Mouse (Mus musculus) induced T-regulatory cell, adult 2 months (primary cell): ENCODE measurements around the gene Exoc3l.

Experiments used
- DNase-seq: peaks from one replicate; pipeline ENCODE4 v3.0.0-alpha.2; 2012; ENCODE audit warnings: low read depth

Exoc3l gene

DNA sequence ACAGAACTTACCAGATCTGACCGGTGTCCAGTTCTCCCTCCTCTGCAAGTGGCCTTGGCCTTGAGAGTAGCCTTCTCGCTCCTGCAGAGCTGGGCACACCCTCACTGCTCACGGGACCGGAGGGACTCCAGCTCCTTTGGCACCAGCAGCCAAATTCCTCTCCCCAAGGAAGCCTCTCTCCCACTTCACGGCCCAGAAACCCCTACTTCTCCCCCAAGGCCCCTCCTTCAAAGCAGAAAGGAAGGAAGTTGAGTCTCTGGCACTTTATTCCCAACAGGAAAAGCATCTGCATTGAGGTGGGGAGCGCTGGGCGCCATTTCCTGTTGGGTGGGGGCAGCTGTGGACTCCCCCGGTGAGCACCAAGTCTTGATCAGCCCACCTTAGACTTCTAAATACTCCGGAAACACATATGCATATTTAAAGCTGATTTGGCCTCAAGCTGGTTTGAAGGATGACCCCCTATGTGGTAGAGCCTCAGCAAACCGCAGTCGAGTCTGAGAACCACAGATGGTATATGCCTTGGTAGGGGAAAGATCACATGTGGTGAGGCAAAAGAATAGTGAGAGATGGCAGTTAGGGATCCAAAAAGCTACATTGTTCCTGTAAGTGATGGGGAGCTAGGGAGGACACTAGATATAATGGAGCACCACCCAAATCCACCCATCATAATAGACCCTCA is at the start of gene Exoc3l:
Gene Exoc3l (minus strand): TSS at position 207 of the 679 bp plus-strand sequence.
- peak; percentile 23 for DNase-seq

DNA sequence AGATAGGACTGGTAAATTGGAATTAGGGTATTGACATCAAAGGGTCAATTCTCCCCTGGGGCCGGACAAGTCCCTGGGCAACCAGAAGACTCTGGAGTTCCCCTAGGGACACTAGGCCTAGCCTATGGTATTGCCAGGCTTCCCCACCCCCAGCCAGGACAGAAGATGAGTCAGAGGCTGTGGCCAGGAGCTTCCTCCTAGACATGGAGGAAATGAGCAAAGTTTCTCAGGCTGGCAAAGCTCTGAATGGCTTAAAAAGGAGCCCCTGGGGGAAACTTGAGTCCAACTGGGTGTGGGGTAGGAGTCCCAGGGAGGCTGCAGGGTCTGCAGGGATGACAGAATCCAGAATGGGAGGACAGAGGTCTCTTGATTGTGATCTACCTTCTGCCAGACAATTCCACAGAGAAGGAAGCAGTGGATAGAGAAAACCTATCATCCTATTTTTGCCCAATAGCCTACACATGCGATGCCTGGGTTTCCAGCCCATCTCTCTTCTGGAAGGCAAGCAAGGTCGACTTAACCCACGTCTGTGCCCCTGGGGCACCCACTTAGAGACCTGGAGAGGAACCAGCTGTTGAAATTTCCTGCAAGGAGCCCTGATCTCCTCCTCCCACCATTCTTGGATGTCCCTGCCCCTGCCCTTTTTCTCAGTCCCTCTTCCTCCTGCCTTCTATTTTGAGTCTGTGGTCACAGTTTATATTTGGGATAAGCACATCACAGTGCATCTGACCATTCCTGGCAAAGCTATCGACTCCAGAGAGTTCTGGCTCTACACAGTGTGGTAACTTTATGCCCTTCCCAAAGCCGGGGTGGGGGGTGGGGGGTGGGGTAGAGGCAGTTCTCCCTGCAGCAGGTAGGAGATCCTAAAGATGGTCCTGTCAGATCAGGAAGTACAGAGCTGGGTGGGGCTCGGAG is 49.4 kb upstream of the Exoc3l start:
- peak; percentile 19 for DNase-seq

- DNase-seq, result no peak
Observed at GRCm38 (mm10) chr8:105343791-105344574, 48.1 kb upstream of the Exoc3l start.

DNA sequence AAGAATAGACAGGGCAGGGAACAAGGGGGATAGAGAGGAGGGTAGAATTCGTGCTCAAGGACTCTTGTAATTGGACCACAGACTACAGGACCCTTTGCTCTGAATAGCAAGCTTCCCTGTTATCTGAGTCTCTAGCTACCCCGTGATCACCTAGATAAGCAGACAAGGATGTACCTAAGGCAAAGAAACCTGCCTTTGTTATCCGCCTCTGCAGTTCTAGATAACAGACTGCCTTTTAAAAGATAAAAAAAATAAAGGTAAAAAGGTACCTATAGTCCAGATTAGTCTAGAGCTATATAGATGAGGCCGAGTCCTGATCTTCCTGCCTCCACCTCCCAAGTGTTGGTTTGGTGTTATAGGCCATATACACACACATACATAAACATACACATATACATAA is 46.9 kb upstream of the Exoc3l start:
- DNase-seq, result no peak

DNA sequence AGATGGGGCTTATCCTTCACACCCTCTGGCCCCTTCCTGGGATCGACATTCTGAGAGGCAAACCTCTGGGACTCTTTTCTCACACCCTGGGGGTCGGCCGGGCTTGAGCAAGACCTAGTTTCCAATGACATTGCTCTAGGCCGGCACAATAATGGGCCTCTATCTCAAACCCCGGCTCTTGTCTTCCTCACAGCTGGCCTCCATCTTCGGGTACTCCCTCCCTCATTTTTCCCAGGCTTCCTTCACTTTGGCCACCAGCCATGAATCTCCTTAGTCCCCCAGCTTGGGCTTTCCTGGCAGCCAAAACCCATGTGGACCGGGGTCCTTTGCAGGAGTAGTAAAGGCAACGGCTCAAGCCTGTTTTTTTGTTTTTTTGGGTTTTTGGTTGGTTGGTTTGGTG is 45.5 kb upstream of the Exoc3l start:
- no peak for DNase-seq

- no peak for DNase-seq
Observed at GRCm38 (mm10) chr8:105339886-105340635, 44.2 kb upstream of the Exoc3l start.

DNA sequence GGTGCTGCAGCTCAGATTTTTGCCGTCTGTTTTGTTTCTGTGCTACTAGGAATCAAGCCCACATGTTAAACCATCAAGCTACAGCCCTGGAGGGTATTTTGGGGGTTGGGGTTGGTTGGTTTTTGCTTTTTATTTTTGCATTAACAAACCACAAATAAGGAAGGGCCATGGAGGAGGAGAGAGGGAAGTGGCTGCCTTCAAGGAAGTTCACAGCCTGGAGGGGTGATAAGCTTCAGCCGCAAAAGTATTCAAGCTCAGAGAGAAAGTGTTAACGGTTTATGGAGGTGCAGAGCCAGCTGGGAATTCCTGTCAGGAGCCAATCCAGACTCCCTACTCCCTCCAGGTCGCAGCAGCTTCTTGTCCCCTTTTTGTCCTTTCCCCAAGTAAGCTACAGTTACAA is 43.1 kb upstream of the Exoc3l start:
- no peak for DNase-seq

DNA sequence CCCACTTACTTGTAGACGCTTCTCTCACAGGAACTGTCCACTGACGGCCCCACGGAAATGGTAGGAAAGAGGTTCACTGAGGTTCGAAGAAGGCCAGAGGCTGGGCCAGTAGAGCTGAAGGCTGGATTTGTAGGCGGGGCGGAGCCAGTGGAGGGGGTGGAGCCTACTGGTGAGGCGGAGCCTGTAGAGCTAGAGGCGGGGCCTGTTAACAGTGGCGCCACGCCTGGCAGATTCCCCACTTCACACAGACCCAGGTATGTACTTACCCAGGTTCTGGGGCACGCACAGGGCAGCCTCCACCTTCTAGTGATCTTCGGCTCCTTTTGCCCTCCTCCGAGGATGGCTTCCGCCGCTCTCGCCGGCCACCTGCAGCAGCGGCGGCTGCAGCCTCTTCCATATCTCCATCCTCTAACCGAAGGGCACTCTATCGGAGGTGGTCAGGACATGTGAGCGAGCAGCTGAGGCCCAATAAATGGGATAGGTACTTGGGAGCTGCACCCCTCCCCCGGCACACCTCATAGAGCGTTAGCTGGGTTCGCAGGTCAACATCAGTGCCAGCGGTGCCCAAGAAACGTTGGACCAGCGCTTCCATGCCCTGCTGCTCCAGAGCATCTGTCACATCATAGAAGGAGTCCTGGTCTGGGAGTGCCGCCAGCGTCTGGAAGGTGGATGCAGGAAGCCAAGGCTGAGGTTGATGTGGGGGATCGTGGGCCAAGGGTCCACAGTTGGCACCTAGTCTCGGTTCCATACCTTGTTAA is 40.7 kb upstream of the Exoc3l start:
- no peak for DNase-seq

GRCm38 (mm10) chr8:105332523-105332922 is 36.6 kb upstream of the Exoc3l start:
- no peak for DNase-seq

GRCm38 (mm10) chr8:105331931-105332330 is 36.0 kb upstream of the Exoc3l start:
- DNase-seq, result no peak

- no peak for DNase-seq
Observed at GRCm38 (mm10) chr8:105331469-105331868, 35.6 kb upstream of the Exoc3l start.

- no peak for DNase-seq
Observed at GRCm38 (mm10) chr8:105330325-105330724, 34.4 kb upstream of the Exoc3l start.

DNA sequence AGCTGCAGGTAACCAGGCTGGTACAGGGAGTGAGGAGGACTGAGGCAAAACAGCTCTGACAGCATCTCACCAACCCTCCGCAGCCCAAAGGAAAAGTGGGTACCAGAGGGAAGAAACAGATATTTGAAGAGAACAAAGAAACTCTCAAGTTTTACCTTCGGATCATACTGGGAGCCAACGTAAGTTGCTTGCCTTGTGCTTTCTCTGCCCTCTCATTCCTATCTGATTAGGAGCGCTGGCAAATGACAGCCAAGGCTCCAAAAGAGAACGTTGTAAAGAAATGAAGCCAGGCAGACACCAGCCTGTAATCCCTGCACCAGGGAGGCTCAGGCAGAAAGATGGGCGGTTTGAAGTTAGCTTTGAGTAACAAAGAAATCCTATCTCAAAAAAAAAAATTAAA is 31.1 kb upstream of the Exoc3l start:
- no peak for DNase-seq

- peak; percentile 98 for DNase-seq
Observed at GRCm38 (mm10) chr8:105326141-105326672, 30.3 kb upstream of the Exoc3l start, which contains the start of the genes Lrrc29 and Tmem208. Gene Lrrc29 (minus strand): TSS chr8:105326278. Gene Tmem208 (plus strand): TSS chr8:105326354.

DNA sequence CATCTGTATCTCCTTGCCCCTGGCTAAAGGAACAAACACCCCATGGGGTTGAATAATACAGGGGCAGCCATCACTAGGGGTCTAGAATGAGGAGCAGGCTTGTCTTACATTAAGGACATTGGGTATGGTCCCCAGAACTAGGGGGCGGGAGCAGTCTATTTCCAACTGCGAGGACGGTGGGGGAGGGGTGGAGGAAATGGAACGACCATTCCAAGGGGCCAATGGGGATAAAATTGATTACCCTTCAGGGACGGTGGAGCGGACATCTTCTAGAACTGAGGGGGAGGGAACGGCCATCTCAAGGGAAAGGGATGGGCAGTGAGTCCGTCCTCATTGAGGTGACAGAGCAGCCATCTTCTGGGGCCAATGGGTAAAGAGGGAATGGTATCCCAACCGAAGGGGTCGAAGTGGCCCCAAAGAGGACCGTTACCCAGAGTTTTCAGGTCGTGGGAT is 29.8 kb upstream of the Exoc3l start:
- DNase-seq, result no peak

DNA sequence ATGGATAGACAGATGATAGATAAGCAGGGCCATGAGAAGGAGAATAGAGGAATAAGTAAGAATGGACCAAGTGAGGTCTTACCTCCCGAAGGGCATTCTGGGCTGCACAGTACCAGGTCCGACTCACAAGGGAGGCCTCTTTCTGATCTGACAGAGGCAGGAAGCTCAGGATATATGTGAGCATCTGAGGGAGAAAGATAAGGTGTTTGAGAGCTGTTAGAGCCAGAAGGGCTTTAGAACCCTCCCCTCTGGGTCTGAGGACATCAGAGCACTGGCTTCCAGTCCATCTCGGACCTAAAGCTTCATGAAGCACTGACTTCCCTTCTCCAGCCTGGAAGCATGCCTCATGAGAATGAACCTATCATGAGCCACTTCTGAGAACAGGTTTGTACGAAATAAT is 27.3 kb upstream of the Exoc3l start:
- DNase-seq, result no peak

GRCm38 (mm10) chr8:105318662-105319190 is 22.8 kb upstream of the Exoc3l start:
- no peak for DNase-seq

- DNase-seq, result no peak
Observed at GRCm38 (mm10) chr8:105317941-105318340, 22.0 kb upstream of the Exoc3l start.

GRCm38 (mm10) chr8:105315073-105315769 is 19.3 kb upstream of the Exoc3l start:
- no peak for DNase-seq
